In the genomic region with DNA sequence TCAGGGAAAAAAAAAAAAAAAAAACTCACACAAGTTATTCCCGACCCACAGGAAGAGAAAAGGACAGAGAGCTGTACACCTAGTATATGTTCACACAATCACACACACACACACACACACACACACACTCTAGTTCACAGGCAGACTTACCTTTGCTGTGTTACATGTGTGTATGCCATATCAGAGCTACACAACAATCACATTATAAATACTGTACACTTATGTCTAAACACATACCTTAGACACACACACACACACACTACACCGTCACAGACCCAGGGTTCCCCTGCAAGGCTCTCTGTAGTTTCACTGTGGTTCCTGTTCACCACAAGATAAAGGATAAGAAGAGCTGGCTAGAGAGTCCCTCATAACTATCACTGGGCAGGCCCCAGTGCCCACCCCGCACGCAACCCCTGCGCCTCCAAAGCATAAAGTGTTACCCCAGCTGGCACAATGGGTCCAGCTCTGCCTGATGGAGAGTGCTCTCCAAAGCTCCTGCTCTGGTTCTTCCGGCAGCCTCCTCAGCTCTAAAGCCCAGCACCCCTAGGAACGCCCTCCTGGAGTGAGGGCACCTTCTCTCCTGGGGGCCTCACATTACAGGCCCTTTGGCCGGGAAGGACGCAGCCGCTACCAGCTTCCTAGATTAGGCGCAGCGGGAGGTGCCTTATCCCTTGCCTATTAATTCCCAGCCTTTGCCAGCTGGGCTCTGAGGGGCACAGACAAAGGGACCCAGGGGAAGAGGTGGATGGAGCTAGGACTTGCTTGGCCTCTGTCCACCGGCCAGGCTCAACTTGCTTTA, we compare ENCODE assay signal across 11 mouse cellular contexts.
DNase-seq lines count a peak whose midpoint lies in the region; ATAC-seq lines count a peak whose summit lies in the region.
"Had no signal": no experiment of that assay in that cellular context is flagged by ENCODE, and none has a peak within 500 bp of the region (broad histone marks: within the 10 kb centered on the region; RNA-seq: fewer than 3 reads in every experiment).

No protein-coding gene starts in this region.

- ATAC-seq in forebrain, embryonic 15.5 days (replicated peaks), result no peak
- no peak for ATAC-seq in midbrain, embryonic 14.5 days (ENCODE audit: low FRiP score, low TSS enrichment)
- no peak for ATAC-seq in inflammation-experienced regulatory T-cells, adult 6 months

- DNase-seq in heart, embryonic 10.5 days (ENCODE audit: low spot score), result no peak
- DNase-seq in heart, adult 8-10 months (ENCODE audit: low spot score), result no peak
- DNase-seq in embryonic facial prominence, embryonic 10.5 days (ENCODE audit: low spot score), result no peak
- DNase-seq in midbrain, embryonic 14.5 days, result peak; percentile 61
- DNase-seq in adrenal gland, postnatal 10 days, result no peak
- no peak for DNase-seq in cerebellum, postnatal 14 days
- DNase-seq: B cell, adult 2 months; kidney, adult 11 months had no signal

- H3K4me2 ChIP-seq in forebrain, embryonic 15.5 days (replicated peaks), result peak overlapping the region; percentile 14; the same call in 1 of the 2 replicates
- peak overlapping the region; percentile 35; the same call in 1 of the 2 replicates for H3K4me2 ChIP-seq in midbrain, embryonic 14.5 days (ENCODE audit: low read length)
- H3K4me2 ChIP-seq: heart, embryonic 15.5 days had no signal

- 76% methylated on average over 13 of the region's 13 CpGs for WGBS in heart, embryonic 10.5 days
- 62% methylated on average over 13 of the region's 13 CpGs for WGBS in embryonic facial prominence, embryonic 10.5 days
- WGBS in forebrain, embryonic 15.5 days, result 42% methylated on average over 13 of the region's 13 CpGs
- WGBS in midbrain, embryonic 14.5 days, result 29% methylated on average over 13 of the region's 13 CpGs

- no peaks in the 10 kb centered on the region for H3K9me3 ChIP-seq in heart, embryonic 10.5 days
- no peaks in the 10 kb centered on the region for H3K9me3 ChIP-seq in embryonic facial prominence, embryonic 10.5 days
- no peaks in the 10 kb centered on the region for H3K9me3 ChIP-seq in forebrain, embryonic 15.5 days
- no peaks in the 10 kb centered on the region for H3K9me3 ChIP-seq in midbrain, embryonic 14.5 days (ENCODE audit: control insufficient read depth, low read length)
- H3K9me3 ChIP-seq: heart, embryonic 15.5 days had no signal

- no peak overlapping the region for H3K4me3 ChIP-seq in heart, embryonic 10.5 days
- H3K4me3 ChIP-seq in embryonic facial prominence, embryonic 10.5 days, result peak overlapping the region; percentile 26
- no peak overlapping the region for H3K4me3 ChIP-seq in forebrain, embryonic 15.5 days
- H3K4me3 ChIP-seq in midbrain, embryonic 14.5 days (replicated peaks; ENCODE audit: low read depth, low read length), result no peak overlapping the region
- H3K4me3 ChIP-seq: heart, embryonic 15.5 days had no signal

- peaks cover 32% of the 10 kb centered on the region for H3K36me3 ChIP-seq in heart, embryonic 10.5 days
- peaks cover 36% of the 10 kb centered on the region for H3K36me3 ChIP-seq in embryonic facial prominence, embryonic 10.5 days (replicated peaks)
- no peaks in the 10 kb centered on the region; the same call in 1 of the 2 replicates for H3K36me3 ChIP-seq in forebrain, embryonic 15.5 days
- peaks cover 34% of the 10 kb centered on the region for H3K36me3 ChIP-seq in midbrain, embryonic 14.5 days (ENCODE audit: control insufficient read depth, insufficient read depth, low read length)
- H3K36me3 ChIP-seq: heart, embryonic 15.5 days had no signal

- H3K4me1 ChIP-seq in heart, embryonic 10.5 days, result peaks cover 23% of the 10 kb centered on the region
- H3K4me1 ChIP-seq in embryonic facial prominence, embryonic 10.5 days, result peaks cover 47% of the 10 kb centered on the region
- peaks cover 39% of the 10 kb centered on the region for H3K4me1 ChIP-seq in forebrain, embryonic 15.5 days
- H3K4me1 ChIP-seq in midbrain, embryonic 14.5 days (ENCODE audit: control insufficient read depth, insufficient read depth, low read length), result peaks cover 44% of the 10 kb centered on the region

- no peak overlapping the region for H3K9ac ChIP-seq in forebrain, embryonic 15.5 days (replicated peaks)
- no peak overlapping the region for H3K9ac ChIP-seq in midbrain, embryonic 14.5 days (replicated peaks; ENCODE audit: low read length)
- H3K9ac ChIP-seq: heart, embryonic 15.5 days had no signal

- H3K27ac ChIP-seq in heart, embryonic 10.5 days, result peak overlapping the region; percentile 52
- peak overlapping the region; percentile 90 for H3K27ac ChIP-seq in embryonic facial prominence, embryonic 10.5 days (replicated peaks)
- H3K27ac ChIP-seq in forebrain, embryonic 15.5 days (replicated peaks), result no peak overlapping the region
- H3K27ac ChIP-seq in midbrain, embryonic 14.5 days (replicated peaks; ENCODE audit: low read depth, low read length), result no peak overlapping the region

- no peaks in the 10 kb centered on the region; the same call in 1 of the 2 replicates for H3K27me3 ChIP-seq in heart, embryonic 10.5 days (ENCODE audit: insufficient read depth, poor library complexity, severe bottlenecking)
- H3K27me3 ChIP-seq in embryonic facial prominence, embryonic 10.5 days (replicated peaks; ENCODE audit: low read depth, poor library complexity, severe bottlenecking), result no peaks in the 10 kb centered on the region
- H3K27me3 ChIP-seq in forebrain, embryonic 15.5 days, result no peaks in the 10 kb centered on the region
- H3K27me3 ChIP-seq in midbrain, embryonic 14.5 days (ENCODE audit: control insufficient read depth, insufficient read depth, low read length), result no peaks in the 10 kb centered on the region

Comparison
In these comparisons a context has a peak if more than half of its experiments do, and no peak if none do; other contexts are left out.
1. H3K27ac ChIP-seq: peak in heart, embryonic 10.5 days (single experiment) and embryonic facial prominence, embryonic 10.5 days (single experiment); none in forebrain, embryonic 15.5 days (single experiment) and midbrain, embryonic 14.5 days (single experiment).